Comparison of ENCODE assay signal across 10 mouse cellular contexts in genomic region chr4:43059697-43060096, GRCm38 (mm10). TPM values are rescaled to one million over a fixed set of nuclear protein-coding genes. Genes with fewer than 3 reads are reported as not detected.
DNase-seq lines count a peak whose midpoint lies in the region; ATAC-seq and TF ChIP-seq lines count a peak whose summit lies in the region.
"Had no signal": no experiment of that assay in that cellular context is flagged by ENCODE, and none has a peak within 500 bp of the region (broad histone marks: within the 10 kb centered on the region; RNA-seq: fewer than 3 reads in every experiment).

No protein-coding gene starts in this region.

- H3K4me2 ChIP-seq in embryonic facial prominence, embryonic 11.5 days (ENCODE audit: low read depth, low read length) = peak overlapping the region; percentile 95
- H3K4me2 ChIP-seq in hindbrain, embryonic 16.5 days (ENCODE audit: low read length) = peak overlapping the region; percentile 74
- H3K4me2 ChIP-seq in midbrain, embryonic 15.5 days = peak overlapping the region; percentile 67

- intact Hi-C loops in left cerebral cortex, postnatal 4 days (cut with DNase I) = no loop called here

- peak overlapping the region; percentile 65; the same call in 1 of the 2 replicates for H3K9ac ChIP-seq in embryonic facial prominence, embryonic 11.5 days (replicated peaks; ENCODE audit: low read length)
- H3K9ac ChIP-seq in hindbrain, embryonic 16.5 days (ENCODE audit: low read depth, low read length) = peak overlapping the region; percentile 67
- peak overlapping the region; percentile 66; the same call in 1 of the 2 replicates for H3K9ac ChIP-seq in midbrain, embryonic 15.5 days

- H3K9me3 ChIP-seq in embryonic facial prominence, embryonic 11.5 days (replicated peaks; ENCODE audit: control insufficient read depth, low read length) = no peaks in the 10 kb centered on the region
- no peaks in the 10 kb centered on the region; the same call in 1 of the 2 replicates for H3K9me3 ChIP-seq in hindbrain, embryonic 16.5 days (ENCODE audit: control insufficient read depth, low read length)
- H3K9me3 ChIP-seq in midbrain, embryonic 15.5 days = no peaks in the 10 kb centered on the region

- H3K27ac ChIP-seq in kidney, adult 2 months (ENCODE audit: insufficient read depth, low read depth, low read length) = no peak overlapping the region
- no peak overlapping the region for H3K27ac ChIP-seq in embryonic facial prominence, embryonic 11.5 days (replicated peaks; ENCODE audit: low read depth, low read length)
- H3K27ac ChIP-seq in hindbrain, embryonic 16.5 days (ENCODE audit: low read depth, low read length) = no peak overlapping the region
- H3K27ac ChIP-seq in midbrain, embryonic 15.5 days = no peak overlapping the region

- peaks cover 9% of the 10 kb centered on the region; the same call in 1 of the 2 replicates for H3K4me1 ChIP-seq in kidney, adult 2 months (ENCODE audit: control insufficient read depth, insufficient read depth, low read length)
- H3K4me1 ChIP-seq in embryonic facial prominence, embryonic 11.5 days (ENCODE audit: control insufficient read depth, insufficient read depth, low read length) = 0 out of 2 replicates have a peak, but pooled peaks cover 2% of the 10 kb centered on the region
- no peaks in the 10 kb centered on the region; the same call in 1 of the 2 replicates for H3K4me1 ChIP-seq in hindbrain, embryonic 16.5 days (ENCODE audit: control insufficient read depth, insufficient read depth, low read depth, low read length)
- peaks cover 15% of the 10 kb centered on the region for H3K4me1 ChIP-seq in midbrain, embryonic 15.5 days

- DNase-seq in kidney, adult 2 months = peak; percentile 22
- no peak for DNase-seq in kidney, postnatal 14 days
- no peak for DNase-seq in embryonic facial prominence, embryonic 11.5 days (ENCODE audit: low spot score)
- DNase-seq in right cerebral cortex, adult 18-20 months = no peak
- DNase-seq in left cerebral cortex, postnatal 4 days = no peak
- DNase-seq: cerebellum, adult 8-10 months had no signal

- ATAC-seq in embryonic facial prominence, embryonic 11.5 days (replicated peaks; ENCODE audit: insufficient number of reproducible peaks, low FRiP score, low TSS enrichment, low read depth) = no peak
- ATAC-seq in hindbrain, embryonic 16.5 days = no peak
- ATAC-seq in midbrain, embryonic 15.5 days (replicated peaks) = no peak
- ATAC-seq in monocyte, adult 5-6 weeks (replicated peaks; ENCODE audit: insufficient number of reproducible peaks, low FRiP score, low TSS enrichment, poor library complexity, severe bottlenecking) = no peak

- 21% methylated on average over 3 of the region's 3 CpGs for WGBS in kidney, adult 2 months
- WGBS in embryonic facial prominence, embryonic 11.5 days = 41% methylated on average over 3 of the region's 3 CpGs
- 32% methylated on average over 3 of the region's 3 CpGs for WGBS in hindbrain, embryonic 16.5 days
- 31% methylated on average over 3 of the region's 3 CpGs for WGBS in midbrain, embryonic 15.5 days

- no peak for TF ChIP-seq CTCF in kidney, adult 2 months (conservative IDR thresholded peaks at IDR 0.05; ENCODE audit: insufficient read depth, insufficient read length, low read depth, low read length)

- no peaks in the 10 kb centered on the region for H3K36me3 ChIP-seq in kidney, adult 2 months (ENCODE audit: control insufficient read depth, insufficient read depth, low read length)
- H3K36me3 ChIP-seq in embryonic facial prominence, embryonic 11.5 days (replicated peaks; ENCODE audit: control insufficient read depth, insufficient read depth, low read depth, low read length) = no peaks in the 10 kb centered on the region
- no peaks in the 10 kb centered on the region for H3K36me3 ChIP-seq in hindbrain, embryonic 16.5 days (ENCODE audit: control insufficient read depth, insufficient read depth, low read length)
- H3K36me3 ChIP-seq in midbrain, embryonic 15.5 days (replicated peaks) = no peaks in the 10 kb centered on the region
- H3K36me3 ChIP-seq: G1E had no signal

- H3K4me3 ChIP-seq in kidney, adult 2 months (ENCODE audit: insufficient read depth, low read depth, low read length) = peak overlapping the region; percentile 75; the same call in 1 of the 2 replicates
- H3K4me3 ChIP-seq in embryonic facial prominence, embryonic 11.5 days (ENCODE audit: low read depth, low read length) = peak overlapping the region; percentile 63
- peak overlapping the region; percentile 77 for H3K4me3 ChIP-seq in hindbrain, embryonic 16.5 days (ENCODE audit: low read length)
- H3K4me3 ChIP-seq in midbrain, embryonic 15.5 days = peak overlapping the region; percentile 67

- H3K27me3 ChIP-seq in kidney, adult 2 months (replicated peaks; ENCODE audit: control insufficient read depth, insufficient read depth, low read length) = no peaks in the 10 kb centered on the region
- H3K27me3 ChIP-seq in embryonic facial prominence, embryonic 11.5 days (ENCODE audit: control insufficient read depth, insufficient read depth, low read length) = peaks cover 6% of the 10 kb centered on the region
- no peaks in the 10 kb centered on the region for H3K27me3 ChIP-seq in hindbrain, embryonic 16.5 days (replicated peaks; ENCODE audit: control insufficient read depth, insufficient read depth, low read length)
- H3K27me3 ChIP-seq in midbrain, embryonic 15.5 days (replicated peaks) = no peaks in the 10 kb centered on the region

- no peak for TF ChIP-seq POLR2A in kidney, adult 2 months (IDR thresholded peaks at IDR 0.05; ENCODE audit: low read depth, low read length)

RNA-seq across cellular contexts. Expression of gene Unc13b, which starts 0.9 kb away (rescaled TPM):
- polyA plus RNA-seq in kidney, adult 2 months (2012; rRNA removed) = 5.0 and 5.5 TPM in 2 replicates
- polyA plus RNA-seq in embryonic facial prominence, embryonic 11.5 days (2014; fragmentation: Nextera tagmentation; extraction: Ambion mirVana) = 4.1 and 6.1 TPM in 2 replicates
- 13.0 and 16.5 TPM in 2 replicates for polyA plus RNA-seq in hindbrain, embryonic 16.5 days (2015; fragmentation: Nextera tagmentation; extraction: Ambion mirVana)
- polyA plus RNA-seq in midbrain, embryonic 15.5 days (2015; fragmentation: Nextera tagmentation; extraction: Ambion mirVana) = 20.1 and 21.2 TPM in 2 replicates
- 0.78 to 3.3 TPM (median 1.7 TPM) in 3 replicates for total RNA-seq in monocyte, adult 5-6 weeks (2017)
- 10 to 100 TPM; 84.4 to 88.2 TPM for total RNA-seq in left cerebral cortex, postnatal 4 days (2021)

RNA-seq across cellular contexts. Expression of gene Fam214b, which starts 13.7 kb away (rescaled TPM):
- polyA plus RNA-seq in kidney, adult 2 months (2012; rRNA removed) = 14.4 and 15.6 TPM in 2 replicates
- 8.7 and 9.6 TPM in 2 replicates for polyA plus RNA-seq in embryonic facial prominence, embryonic 11.5 days (2014; fragmentation: Nextera tagmentation; extraction: Ambion mirVana)
- polyA plus RNA-seq in hindbrain, embryonic 16.5 days (2015; fragmentation: Nextera tagmentation; extraction: Ambion mirVana) = 32.3 and 36.3 TPM in 2 replicates
- 52.0 and 55.3 TPM in 2 replicates for polyA plus RNA-seq in midbrain, embryonic 15.5 days (2015; fragmentation: Nextera tagmentation; extraction: Ambion mirVana)
- 35.6 to 52.9 TPM (median 38.9 TPM) in 3 replicates for total RNA-seq in monocyte, adult 5-6 weeks (2017)
- 10 to 100 TPM; 48.8 to 57.7 TPM for total RNA-seq in left cerebral cortex, postnatal 4 days (2021)

RNA-seq across cellular contexts. Expression of gene Stoml2, which starts 28.2 kb away (rescaled TPM):
- polyA plus RNA-seq in kidney, adult 2 months (2012; rRNA removed) = 103 and 118 TPM in 2 replicates
- polyA plus RNA-seq in embryonic facial prominence, embryonic 11.5 days (2014; fragmentation: Nextera tagmentation; extraction: Ambion mirVana) = 410 TPM in 2 replicates
- 234 and 261 TPM in 2 replicates for polyA plus RNA-seq in hindbrain, embryonic 16.5 days (2015; fragmentation: Nextera tagmentation; extraction: Ambion mirVana)
- polyA plus RNA-seq in midbrain, embryonic 15.5 days (2015; fragmentation: Nextera tagmentation; extraction: Ambion mirVana) = 218 and 235 TPM in 2 replicates
- total RNA-seq in monocyte, adult 5-6 weeks (2017) = 60.2 to 116 TPM (median 66.7 TPM) in 3 replicates
- 10 to 100 TPM; 90.3 to 94.9 TPM for total RNA-seq in left cerebral cortex, postnatal 4 days (2021)

RNA-seq across cellular contexts. Expression of gene Pigo, which starts 34.1 kb away (rescaled TPM):
- 24.6 and 28.4 TPM in 2 replicates for polyA plus RNA-seq in kidney, adult 2 months (2012; rRNA removed)
- polyA plus RNA-seq in embryonic facial prominence, embryonic 11.5 days (2014; fragmentation: Nextera tagmentation; extraction: Ambion mirVana) = 17.3 and 18.8 TPM in 2 replicates
- polyA plus RNA-seq in hindbrain, embryonic 16.5 days (2015; fragmentation: Nextera tagmentation; extraction: Ambion mirVana) = 28.5 and 30.8 TPM in 2 replicates
- polyA plus RNA-seq in midbrain, embryonic 15.5 days (2015; fragmentation: Nextera tagmentation; extraction: Ambion mirVana) = 29.1 and 34.0 TPM in 2 replicates
- total RNA-seq in monocyte, adult 5-6 weeks (2017) = 3.6 to 7.5 TPM (median 7.3 TPM) in 3 replicates
- 10 to 100 TPM; 26.5 to 29.5 TPM for total RNA-seq in left cerebral cortex, postnatal 4 days (2021)

RNA-seq across cellular contexts. Expression of gene Fancg, which starts 49.4 kb away (rescaled TPM):
- polyA plus RNA-seq in kidney, adult 2 months (2012; rRNA removed) = 6.8 and 7.1 TPM in 2 replicates
- polyA plus RNA-seq in embryonic facial prominence, embryonic 11.5 days (2014; fragmentation: Nextera tagmentation; extraction: Ambion mirVana) = 19.7 and 22.7 TPM in 2 replicates
- 22.7 and 25.8 TPM in 2 replicates for polyA plus RNA-seq in hindbrain, embryonic 16.5 days (2015; fragmentation: Nextera tagmentation; extraction: Ambion mirVana)
- polyA plus RNA-seq in midbrain, embryonic 15.5 days (2015; fragmentation: Nextera tagmentation; extraction: Ambion mirVana) = 22.8 and 29.5 TPM in 2 replicates
- 5.3 to 25.3 TPM (median 11.4 TPM) in 3 replicates for total RNA-seq in monocyte, adult 5-6 weeks (2017)
- total RNA-seq in left cerebral cortex, postnatal 4 days (2021) = 10 to 100 TPM; 15.7 to 16.8 TPM
